Mouse (Mus musculus) E14TG2a.4 (cell line): ENCODE measurements at regions not wholly inside any gene's neighbourhood (a gene's known extent, or its start where the extent isn't known, plus 50 kb on each side); places are given as distances from the start of the nearest gene placed in this dataset.

ENCODE experiments used
- CTCF ChIP-seq: conservative IDR thresholded peaks from 2 replicates; pipeline ENCODE4 v1.5.1; 2014; ENCODE audit warnings: low read length
- NANOG ChIP-seq: IDR thresholded peaks from 2 replicates; pipeline ENCODE4 v1.6.1; 2014; ENCODE audit warnings: borderline replicate concordance, low read length, mixed read lengths
- POU5F1 ChIP-seq: IDR thresholded peaks from 2 replicates; pipeline ENCODE4 v1.6.1; 2014; ENCODE audit warnings: low read length, borderline replicate concordance

GRCm38 (mm10) chr4:7341159-7341558 lies 897.7 kb downstream of the Car8 start:
- TF ChIP-seq CTCF, result no peak
- TF ChIP-seq POU5F1, result no peak
- no peak for TF ChIP-seq NANOG
